Mouse (Mus musculus) adrenal gland, postnatal 36 days (tissue): ENCODE measurements around the gene Il6st. TPM values are rescaled to one million over a fixed set of nuclear protein-coding genes. Genes with fewer than 3 reads are reported as not detected.
A peak's percentile ranks its signal among the peaks of the same experiment; 100 is the strongest.
"Not testable (repeated sequence)": the region's sequence is repeated elsewhere in the genome, so short reads cannot be mapped to it uniquely, and the experiment has no call there.

Experiments used
- DNase-seq, 2 experiments: peaks; one replicate each; pipeline ENCODE4 v3.0.0; 2021; ENCODE audit warnings: mixed read lengths in 1 of 2
- long read RNA-seq, 2 experiments: library from polyadenylated mRNA; stranded (forward); transcript quantifications; one replicate each; pipeline ENCODE4 v2.0.0; 2021; ENCODE audit warnings: borderline sequencing depth in 2 of 2
- total RNA-seq, 2 experiments: library from RNA; stranded (reverse); gene quantifications; 2 replicates each; pipeline ENCODE4 v1.2.3; 2021

Gene Il6st
- total RNA-seq = 100 to 1,000 TPM; 350 to 409 TPM
- long read RNA-seq, experiment 1, full-length matches to known transcripts = 4 of 31 reads
- long read RNA-seq, experiment 1, partial matches to known transcripts = 3 of 31 reads
- long read RNA-seq, experiment 1, other reads (novel, unspliced or antisense) = 24 of 31 reads
- long read RNA-seq, experiment 2, full-length matches to known transcripts = 6 of 20 reads
- long read RNA-seq, experiment 2, partial matches to known transcripts = 14 of 20 reads
- long read RNA-seq, experiment 2, other reads (novel, unspliced or antisense) = 0 of 20 reads

DNA sequence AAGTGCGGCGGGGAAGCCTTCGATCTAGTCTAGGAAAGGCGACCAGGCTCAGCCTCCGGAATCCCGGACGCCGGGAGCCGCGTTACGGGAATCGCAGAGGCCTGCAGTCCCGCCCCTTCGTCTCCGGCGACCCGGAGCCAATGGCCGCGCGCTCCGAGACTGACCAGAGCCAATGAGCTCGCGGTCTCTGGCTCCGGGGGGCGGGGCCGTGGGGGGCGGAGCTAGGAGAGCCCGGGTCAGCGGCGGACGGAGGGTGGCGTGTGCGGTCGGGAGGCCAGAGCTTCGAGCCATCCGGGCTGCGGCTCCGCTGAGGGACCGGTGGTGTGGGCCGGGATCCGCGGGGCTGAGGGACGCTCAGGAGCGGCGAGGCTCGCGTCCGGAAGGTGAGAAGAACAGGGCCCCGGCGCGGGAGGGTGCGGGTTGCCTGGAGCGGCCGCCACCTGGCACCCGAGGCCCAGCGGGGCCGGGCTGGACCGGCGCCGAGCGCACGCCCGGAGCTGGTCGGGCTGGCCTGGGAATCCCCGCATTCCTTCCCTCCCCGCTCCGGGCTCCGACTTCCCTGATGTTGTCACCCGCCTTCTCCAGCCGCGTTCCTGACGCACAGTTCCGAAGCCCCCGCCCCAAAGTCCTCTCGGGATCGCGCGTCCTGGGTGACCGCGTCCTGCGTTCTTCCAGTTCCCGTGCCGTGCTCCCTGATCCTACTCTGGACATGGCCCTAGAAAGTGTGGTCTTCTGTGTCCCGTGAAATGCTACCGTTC lies at the start of gene Il6st:
Il6st (plus strand) TSS at position 203 of the 758 bp plus-strand sequence.
- peak; percentile 98 to 99 for DNase-seq

DNA sequence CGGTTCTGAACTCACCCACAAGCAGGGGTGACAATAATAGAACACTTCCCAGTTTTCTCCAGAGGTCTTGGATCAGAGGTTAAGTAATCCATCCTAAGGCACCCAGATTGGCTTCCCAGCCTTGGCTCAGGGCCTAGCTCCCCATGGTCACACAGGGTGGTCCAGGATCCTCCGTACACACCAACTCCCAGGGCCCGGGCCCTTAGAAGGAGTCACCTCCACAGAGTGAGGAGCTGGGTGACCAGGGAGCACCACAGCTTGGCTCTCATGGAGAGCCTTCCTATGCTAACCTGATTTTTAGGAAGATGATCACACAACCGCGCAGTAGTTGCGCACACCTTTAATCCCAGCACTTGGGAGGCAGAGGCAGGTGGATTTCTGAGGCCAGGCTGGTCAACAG lies 48.0 kb upstream of the Il6st start:
- DNase-seq = no peak

- no peak for DNase-seq
These were observed 47.3 kb upstream of the Il6st start for GRCm38 (mm10) chr13:112416410-112417162.

DNA sequence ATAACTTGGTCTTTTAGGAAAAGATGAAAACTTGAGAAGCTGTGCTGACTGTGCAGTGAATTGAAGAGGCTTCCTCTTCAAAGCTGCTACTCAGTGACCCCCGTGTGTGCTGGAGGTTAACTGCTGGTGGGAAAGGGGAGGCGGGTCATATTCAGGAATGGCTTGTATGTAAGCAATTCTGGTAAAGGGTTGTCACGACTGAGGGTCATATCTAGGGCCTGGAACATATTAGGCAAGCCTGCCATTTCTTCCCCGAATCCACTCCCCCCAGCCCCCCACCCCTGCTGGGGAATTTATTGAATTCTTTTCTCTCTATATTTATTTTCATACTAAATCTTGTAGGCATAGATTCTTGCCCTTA lies 46.7 kb upstream of the Il6st start:
- no peak for DNase-seq

DNA sequence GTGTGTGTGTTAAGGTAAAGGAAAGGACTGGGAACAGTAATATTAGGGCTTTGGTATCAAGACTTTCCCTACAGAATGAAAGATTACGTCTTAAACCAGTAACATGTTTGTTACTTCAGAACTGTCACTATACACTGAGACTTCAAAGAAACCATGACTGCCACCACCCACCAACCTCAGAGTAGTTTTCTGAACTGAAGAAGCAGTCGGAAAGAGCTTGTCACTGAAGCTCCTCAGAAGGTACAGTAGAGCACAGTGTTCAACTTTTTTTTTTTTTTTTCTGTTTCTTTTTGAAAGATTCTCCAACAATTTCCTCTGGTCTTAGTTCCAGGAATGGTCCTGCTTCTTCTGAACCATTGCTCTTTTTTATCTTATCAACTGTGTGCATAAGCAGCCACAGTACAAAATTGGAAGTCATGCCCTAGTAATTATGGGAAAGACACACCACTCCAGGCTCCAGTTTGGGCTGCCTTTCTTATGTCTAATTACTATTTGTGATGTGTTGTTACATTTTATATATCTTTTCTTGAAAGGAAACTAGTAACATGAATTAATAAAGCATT lies 45.9 kb upstream of the Il6st start:
- DNase-seq = no peak

GRCm38 (mm10) chr13:112418595-112418994 lies 45.3 kb upstream of the Il6st start:
- no peak for DNase-seq

DNA sequence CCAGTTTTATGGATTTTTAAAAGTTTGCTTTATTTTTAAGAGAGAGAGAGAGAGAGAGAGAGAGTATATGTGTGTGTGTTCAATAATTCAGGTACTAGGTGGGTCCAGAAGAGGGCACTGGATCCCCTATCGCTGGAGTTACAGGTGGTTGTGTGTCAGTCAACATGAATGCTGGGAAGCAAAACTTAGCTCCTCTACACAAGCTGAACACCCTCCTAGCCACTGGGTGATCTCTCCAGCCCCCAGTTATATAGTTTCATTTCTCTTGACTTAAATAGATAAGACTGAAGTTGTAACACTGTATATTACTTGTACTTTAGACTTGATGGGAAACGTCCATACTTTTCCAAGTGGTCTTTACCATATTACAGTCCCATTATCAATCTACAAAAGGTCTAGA lies 39.7 kb upstream of the Il6st start:
- no peak for DNase-seq

- DNase-seq = peak; percentile 52 to 55
These were observed 39.2 kb upstream of the Il6st start for GRCm38 (mm10) chr13:112424635-112425034.

DNA sequence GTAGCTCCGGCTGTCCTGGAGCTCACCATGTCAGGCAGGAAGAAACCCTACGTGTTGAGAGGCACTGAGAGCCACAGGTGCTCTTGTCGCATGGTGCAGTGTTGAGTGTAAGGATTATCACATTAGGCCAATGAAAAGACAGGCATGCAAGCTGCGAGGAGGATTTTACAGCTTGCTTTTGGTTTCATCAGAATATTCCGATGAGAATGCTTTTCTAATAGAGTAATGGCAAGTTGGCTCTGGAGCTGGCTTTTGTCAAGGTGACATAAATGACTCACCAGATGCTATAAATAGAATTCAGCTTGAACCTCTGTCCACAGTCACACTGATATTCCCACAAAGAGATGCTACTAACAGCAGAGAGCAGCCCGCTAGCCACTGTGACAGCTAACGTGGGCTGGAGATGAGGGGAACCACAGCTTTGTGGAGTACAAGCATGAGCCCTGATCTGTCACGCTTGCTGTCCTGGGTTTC lies 38.7 kb upstream of the Il6st start:
- peak; percentile 31 to 35 for DNase-seq

DNA sequence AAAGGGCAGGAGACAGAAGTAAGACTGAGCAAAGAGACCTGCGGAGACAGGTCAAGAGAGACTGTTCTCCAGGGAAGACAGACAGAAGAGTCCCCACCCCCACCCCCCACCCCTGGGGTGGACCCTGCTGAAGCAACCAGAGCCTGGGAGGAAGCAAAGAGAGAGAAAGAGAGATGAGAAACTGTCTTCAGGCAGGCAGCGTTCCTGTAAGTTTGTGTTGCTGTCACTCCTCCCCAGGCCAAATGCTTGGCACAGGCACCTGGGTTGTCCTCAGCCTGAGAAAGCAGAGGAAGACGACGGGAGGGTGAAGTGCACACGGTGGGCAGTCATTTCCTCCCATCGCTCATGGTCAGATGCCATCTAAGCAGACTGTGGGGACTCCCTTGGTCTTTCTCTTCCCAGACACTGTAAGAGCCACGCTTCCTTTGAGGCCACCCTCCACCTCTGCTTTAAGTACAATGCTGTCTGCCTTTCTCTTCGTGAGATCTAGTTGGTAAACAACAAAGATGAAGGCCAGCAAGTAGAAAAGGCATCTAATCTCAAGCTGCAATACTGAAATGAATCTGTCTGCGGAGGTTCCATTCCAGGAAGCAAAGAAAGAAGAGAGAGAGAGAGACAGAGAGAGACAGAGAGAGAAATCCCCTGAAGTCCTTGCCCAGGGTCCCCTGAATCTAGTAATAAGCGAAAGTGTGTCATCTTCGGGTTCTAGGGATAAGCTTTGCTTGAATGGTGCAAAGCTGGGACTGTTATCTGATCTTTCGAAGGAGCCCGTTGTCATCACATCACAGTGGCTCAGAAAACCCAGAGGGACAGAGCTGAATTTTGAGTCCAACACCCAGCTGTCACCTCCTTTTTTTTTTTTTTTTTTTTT lies 37.4 kb upstream of the Il6st start:
- no peak for DNase-seq

GRCm38 (mm10) chr13:112427136-112427470 lies 36.8 kb upstream of the Il6st start:
- DNase-seq = not testable (repeated sequence)

GRCm38 (mm10) chr13:112427521-112427920 lies 36.3 kb upstream of the Il6st start:
- no peak for DNase-seq

DNA sequence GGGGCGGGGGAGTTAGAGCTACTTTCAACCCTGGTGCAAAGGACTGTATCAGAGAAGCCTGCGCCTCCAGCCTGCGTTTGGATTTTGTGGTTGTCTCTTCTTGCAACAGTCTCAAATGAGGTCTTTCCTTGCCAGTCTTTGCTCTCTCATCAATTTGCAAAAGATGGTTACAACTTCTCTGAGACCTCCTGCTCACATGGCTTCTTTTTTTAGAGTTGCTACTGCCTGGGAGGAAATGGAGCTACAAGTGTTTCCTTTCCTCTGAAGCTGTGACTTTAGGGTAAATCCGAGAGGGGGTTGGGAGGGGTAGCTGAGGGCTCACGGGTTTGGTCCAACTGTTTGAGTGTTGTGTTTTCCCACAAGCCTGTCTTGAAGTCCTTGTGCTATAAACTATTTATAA lies 30.6 kb upstream of the Il6st start:
- no peak for DNase-seq

GRCm38 (mm10) chr13:112435241-112436075 lies 28.4 kb upstream of the Il6st start:
- DNase-seq = no peak

DNA sequence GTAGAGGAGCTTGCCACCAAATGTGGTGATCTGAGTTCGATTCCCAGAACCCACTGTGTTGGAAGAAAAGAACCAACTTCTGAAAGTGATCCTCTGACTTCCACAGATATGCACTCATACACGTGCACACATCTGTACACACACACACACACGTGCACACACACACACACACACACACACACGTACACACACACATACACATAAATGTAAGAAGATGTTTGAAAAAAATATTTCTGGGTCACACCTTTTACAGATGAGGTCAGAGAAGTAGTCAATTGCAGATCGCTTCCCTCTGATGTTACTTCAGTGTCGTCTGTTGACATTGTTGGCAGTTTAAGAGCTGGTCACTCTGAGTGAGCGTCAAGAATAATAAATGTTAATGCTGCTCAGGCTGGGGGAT lies 27.6 kb upstream of the Il6st start:
- DNase-seq = no peak

DNA sequence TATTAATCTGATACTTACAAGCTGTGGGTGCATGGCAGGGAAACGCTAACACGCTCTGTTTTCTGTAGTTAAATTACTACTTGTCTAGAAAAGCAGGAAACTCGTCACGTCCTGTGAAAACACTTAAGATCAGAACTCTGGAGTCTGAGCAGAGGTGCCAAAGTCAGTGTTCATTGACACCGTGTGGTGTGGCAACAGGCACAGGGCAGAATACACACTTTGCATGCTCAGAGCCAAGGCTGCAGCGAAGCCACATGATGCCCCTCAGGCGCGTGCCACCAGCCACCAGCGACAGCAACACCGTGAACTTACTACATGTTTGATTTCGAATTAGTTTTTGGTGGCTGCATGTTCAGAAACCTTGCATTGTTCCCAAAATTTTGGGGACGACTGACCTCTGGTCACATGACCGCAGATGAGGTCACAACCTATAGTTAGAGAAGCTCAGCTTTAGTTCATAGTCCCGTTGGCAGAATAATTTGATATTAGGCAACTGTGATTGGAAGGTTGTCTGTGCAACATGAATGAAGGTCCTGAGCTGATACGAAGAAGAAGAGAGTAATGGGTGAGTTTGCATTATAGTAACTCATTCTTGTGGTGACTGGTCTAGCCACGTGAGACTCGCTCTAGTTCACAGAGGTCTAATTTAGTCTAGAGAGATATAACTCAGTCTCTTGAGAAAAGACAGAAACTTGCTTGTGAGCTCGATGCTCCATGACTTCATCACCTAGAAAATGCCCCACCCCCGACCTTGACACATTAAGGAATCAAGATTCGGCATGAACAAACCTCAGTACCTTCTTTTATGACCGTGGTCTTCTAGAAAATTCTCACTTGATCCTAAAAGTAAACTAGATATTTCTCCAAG lies 25.6 kb upstream of the Il6st start:
- DNase-seq = no peak

DNA sequence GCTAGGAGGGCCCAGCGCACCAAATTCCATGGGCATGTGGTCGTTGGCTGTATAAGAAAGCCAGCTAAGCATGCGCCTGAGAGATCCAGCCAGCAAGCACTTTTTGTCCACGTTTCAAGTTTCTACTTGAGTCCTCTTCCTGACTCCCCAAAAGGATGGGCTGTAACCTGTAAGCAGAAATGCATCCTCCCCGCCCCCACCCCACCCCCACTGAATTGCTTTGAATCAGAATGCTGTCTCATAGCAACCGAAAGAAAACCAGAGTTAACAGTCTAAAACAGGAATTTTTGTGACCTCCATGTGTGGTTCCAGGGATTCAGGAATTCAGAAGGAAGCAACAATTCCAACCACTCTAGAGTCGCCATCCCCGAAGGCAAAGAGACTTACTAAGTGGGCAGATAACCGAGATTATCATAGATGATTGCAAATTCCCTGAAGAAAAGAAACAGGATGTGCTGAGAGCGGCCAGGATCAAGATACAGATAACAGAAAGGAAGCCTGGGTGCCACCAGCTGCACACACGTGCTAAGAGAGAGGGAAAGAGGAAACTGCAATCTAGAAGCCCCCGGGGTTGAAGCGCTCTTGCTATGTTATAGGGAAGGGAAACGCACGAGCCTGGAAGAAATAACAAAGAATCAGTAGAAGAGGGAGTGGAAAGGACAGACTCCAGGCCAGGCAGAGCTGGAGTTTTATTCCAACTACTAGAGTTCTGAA lies 24.6 kb upstream of the Il6st start:
- DNase-seq = no peak

DNA sequence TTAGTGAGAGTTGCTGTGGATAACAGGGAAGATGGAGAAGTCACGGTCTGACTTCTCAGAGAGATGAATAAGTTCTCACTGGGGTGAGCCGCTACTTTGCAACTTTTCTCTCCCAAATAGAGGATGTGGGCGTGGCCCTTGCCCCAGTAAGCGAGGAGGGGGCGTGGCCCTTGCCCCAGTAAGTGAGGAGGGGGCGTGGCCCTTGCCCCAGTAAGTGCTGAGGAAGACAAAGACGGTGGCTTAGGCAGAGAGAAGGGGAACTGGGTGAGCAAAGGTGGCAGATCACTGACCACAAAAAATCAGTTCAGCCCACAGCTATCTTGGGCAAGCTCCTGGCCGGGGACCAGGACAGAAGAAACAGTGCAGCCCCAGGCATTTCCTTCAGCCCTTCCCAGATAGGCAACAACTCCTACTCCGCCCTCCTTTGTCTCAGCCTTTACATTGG lies 23.9 kb upstream of the Il6st start:
- peak in 1 of 2 experiments; percentile 49 for DNase-seq

DNA sequence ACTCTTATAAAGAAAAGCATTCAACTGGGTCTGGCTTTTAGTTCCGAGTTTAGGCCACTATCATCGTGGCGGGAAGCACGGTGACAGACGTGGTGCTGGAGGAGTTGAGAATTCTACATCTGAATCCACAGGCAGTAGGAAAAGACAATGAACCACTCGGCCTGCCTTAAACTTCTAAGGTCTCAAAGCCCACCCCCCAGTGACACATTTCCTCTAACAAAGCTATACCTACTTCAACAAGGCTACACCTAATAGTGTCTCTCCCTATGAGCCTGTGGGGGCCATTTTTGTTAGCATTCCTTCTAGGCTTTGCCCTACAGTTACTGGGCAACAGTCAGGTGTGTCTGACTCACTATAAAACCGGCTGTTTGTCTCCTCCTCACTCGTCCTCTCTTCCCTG lies 23.2 kb upstream of the Il6st start:
- no peak for DNase-seq
